17 mouse cellular contexts compared by ENCODE assay signal in genomic region chr5:30917891-30918670, GRCm38 (mm10). TPM values are rescaled to one million over a fixed set of nuclear protein-coding genes. Genes with fewer than 3 reads are reported as not detected.
A peak's percentile ranks its signal among the peaks of the same experiment; 100 is the strongest.
DNase-seq lines count a peak whose midpoint lies in the region; ATAC-seq and TF ChIP-seq lines count a peak whose summit lies in the region.
"Had no signal": no experiment of that assay in that cellular context is flagged by ENCODE, and none has a peak within 500 bp of the region (broad histone marks: within the 10 kb centered on the region; RNA-seq: fewer than 3 reads in every experiment).

No protein-coding gene starts in this region.

- no peak for DNase-seq in heart, adult 2 months
- no peak for DNase-seq in heart, postnatal 36 days
- DNase-seq in liver, embryonic 11.5 days (ENCODE audit: low spot score): no peak
- DNase-seq in liver, postnatal 0 days: no peak
- DNase-seq in embryonic facial prominence, embryonic 10.5 days (ENCODE audit: low spot score): no peak
- no peak for DNase-seq in hindbrain, embryonic 14.5 days (ENCODE audit: low spot score)
- DNase-seq in thymus, adult 2 months: no peak
- DNase-seq: adrenal gland, adult 8-10 months; embryo, embryonic 11 days; kidney, postnatal 4 days; left cerebral cortex, postnatal 4 days; lung, embryonic 14.5 days; retina, postnatal 1 day; thymus, postnatal 14 days had no signal

- no peak for TF ChIP-seq CTCF in heart, adult 2 months (IDR thresholded peaks at IDR 0.05)
- no peak for TF ChIP-seq CTCF in liver, postnatal 0 days (IDR thresholded peaks at IDR 0.05; ENCODE audit: low read depth)
- no peak for TF ChIP-seq CTCF in thymus, adult 2 months (IDR thresholded peaks at IDR 0.05; ENCODE audit: borderline replicate concordance, control insufficient read depth, extremely low read depth, insufficient read depth, low read length, poor library complexity)

- H3K36me3 ChIP-seq in heart, adult 2 months (ENCODE audit: control insufficient read depth, insufficient read depth, low read length): no peaks in the 10 kb centered on the region
- peaks cover 26% of the 10 kb centered on the region for H3K36me3 ChIP-seq in liver, embryonic 11.5 days (ENCODE audit: control insufficient read depth, insufficient read depth, low read length)
- H3K36me3 ChIP-seq in liver, postnatal 0 days (replicated peaks; ENCODE audit: insufficient read depth, low read length): peaks cover 11% of the 10 kb centered on the region
- peaks cover 46% of the 10 kb centered on the region for H3K36me3 ChIP-seq in embryonic facial prominence, embryonic 10.5 days (replicated peaks)
- H3K36me3 ChIP-seq in embryonic facial prominence, embryonic 15.5 days: peaks cover 46% of the 10 kb centered on the region
- no peaks in the 10 kb centered on the region for H3K36me3 ChIP-seq in hindbrain, embryonic 14.5 days (replicated peaks; ENCODE audit: control insufficient read depth, insufficient read depth)
- H3K36me3 ChIP-seq in thymus, adult 2 months (ENCODE audit: control insufficient read depth, insufficient read depth, low read length): no peaks in the 10 kb centered on the region

- no peaks in the 10 kb centered on the region for H3K27me3 ChIP-seq in heart, adult 2 months (ENCODE audit: control insufficient read depth, insufficient read depth, low read length)
- H3K27me3 ChIP-seq in liver, embryonic 11.5 days (replicated peaks; ENCODE audit: control insufficient read depth, insufficient read depth, low read length): no peaks in the 10 kb centered on the region
- no peaks in the 10 kb centered on the region for H3K27me3 ChIP-seq in liver, postnatal 0 days (ENCODE audit: insufficient read depth, low read length)
- H3K27me3 ChIP-seq in embryonic facial prominence, embryonic 10.5 days (replicated peaks; ENCODE audit: low read depth, poor library complexity, severe bottlenecking): 0 out of 2 replicates have a peak, but pooled peaks cover 4% of the 10 kb centered on the region
- no peaks in the 10 kb centered on the region for H3K27me3 ChIP-seq in embryonic facial prominence, embryonic 15.5 days
- H3K27me3 ChIP-seq in hindbrain, embryonic 14.5 days (ENCODE audit: control insufficient read depth, insufficient read depth, low read length): no peaks in the 10 kb centered on the region
- no peaks in the 10 kb centered on the region for H3K27me3 ChIP-seq in thymus, adult 2 months (ENCODE audit: control insufficient read depth, insufficient read depth, low read length)

- intact Hi-C loops in heart, adult 2 months (cut with DNase I): loop anchor here (2.0 to 5.0 kb wide), 2 partner anchors 49 to 106 kb away; partner anchors contain the start of genes Mapre3 and Tmem214
- intact Hi-C loops in heart, postnatal 36 days (cut with DNase I): loop anchor here (2.0 kb wide), 1 partner anchor 41 kb away; no protein-coding TSS in a partner anchor

- WGBS in heart, adult 2 months: 87% methylated on average over 31 of the region's 31 CpGs
- WGBS in liver, embryonic 11.5 days: 91% methylated on average over 31 of the region's 31 CpGs
- WGBS in liver, postnatal 0 days (ENCODE audit: insufficient replicate concordance): 85% methylated on average over 31 of the region's 31 CpGs
- WGBS in embryonic facial prominence, embryonic 10.5 days: 84% methylated on average over 31 of the region's 31 CpGs
- 83% methylated on average over 31 of the region's 31 CpGs for WGBS in embryonic facial prominence, embryonic 15.5 days
- WGBS in hindbrain, embryonic 14.5 days: 85% methylated on average over 31 of the region's 31 CpGs
- 97% methylated on average over 31 of the region's 31 CpGs for WGBS in thymus, adult 2 months

- H3K4me3 ChIP-seq in heart, adult 2 months: no peak overlapping the region
- no peak overlapping the region for H3K4me3 ChIP-seq in liver, embryonic 11.5 days (ENCODE audit: low read depth, low read length)
- no peak overlapping the region for H3K4me3 ChIP-seq in liver, postnatal 0 days (ENCODE audit: low read depth, low read length)
- H3K4me3 ChIP-seq in embryonic facial prominence, embryonic 10.5 days: no peak overlapping the region
- no peak overlapping the region for H3K4me3 ChIP-seq in embryonic facial prominence, embryonic 15.5 days (replicated peaks)
- no peak overlapping the region for H3K4me3 ChIP-seq in hindbrain, embryonic 14.5 days (replicated peaks; ENCODE audit: low read length)
- no peak overlapping the region for H3K4me3 ChIP-seq in thymus, adult 2 months (ENCODE audit: control insufficient read depth, insufficient read depth, low read length)

- H3K4me2 ChIP-seq in liver, embryonic 11.5 days: no peak overlapping the region
- no peak overlapping the region for H3K4me2 ChIP-seq in liver, postnatal 0 days (ENCODE audit: low read depth, low read length)
- H3K4me2 ChIP-seq in embryonic facial prominence, embryonic 15.5 days (replicated peaks): no peak overlapping the region
- no peak overlapping the region for H3K4me2 ChIP-seq in hindbrain, embryonic 14.5 days (replicated peaks)
- H3K4me2 ChIP-seq: lung, embryonic 14.5 days had no signal

- H3K9ac ChIP-seq in heart, adult 2 months (ENCODE audit: low read depth, low read length): no peak overlapping the region
- H3K9ac ChIP-seq in liver, embryonic 11.5 days (ENCODE audit: low read depth, low read length): peak overlapping the region; percentile 34; the same call in 1 of the 2 replicates
- H3K9ac ChIP-seq in liver, postnatal 0 days (replicated peaks): no peak overlapping the region
- H3K9ac ChIP-seq in embryonic facial prominence, embryonic 15.5 days: no peak overlapping the region
- H3K9ac ChIP-seq in hindbrain, embryonic 14.5 days: no peak overlapping the region

- TF ChIP-seq POLR2A in heart, adult 2 months (IDR thresholded peaks at IDR 0.05; ENCODE audit: insufficient read depth, low read depth, low read length): no peak
- TF ChIP-seq POLR2A in thymus, adult 2 months (IDR thresholded peaks at IDR 0.05; ENCODE audit: control insufficient read depth, extremely low read depth, insufficient read depth, low read length, poor library complexity): no peak

- peak overlapping the region; percentile 82 for H3K27ac ChIP-seq in heart, adult 2 months
- no peak overlapping the region; the same call in 1 of the 2 replicates for H3K27ac ChIP-seq in liver, embryonic 11.5 days (ENCODE audit: low read depth, low read length)
- H3K27ac ChIP-seq in liver, postnatal 0 days (ENCODE audit: low read depth): no peak overlapping the region
- peak overlapping the region; percentile 25; the same call in 1 of the 2 replicates for H3K27ac ChIP-seq in embryonic facial prominence, embryonic 10.5 days (replicated peaks)
- H3K27ac ChIP-seq in embryonic facial prominence, embryonic 15.5 days (replicated peaks): peak overlapping the region; percentile 22; the same call in 1 of the 2 replicates
- no peak overlapping the region for H3K27ac ChIP-seq in hindbrain, embryonic 14.5 days
- H3K27ac ChIP-seq in thymus, adult 2 months (ENCODE audit: control insufficient read depth, insufficient read depth, low read length): no peak overlapping the region

- H3K4me1 ChIP-seq in heart, adult 2 months (ENCODE audit: control insufficient read depth, insufficient read depth, low read length): peaks cover 20% of the 10 kb centered on the region
- peaks cover 56% of the 10 kb centered on the region for H3K4me1 ChIP-seq in liver, embryonic 11.5 days (replicated peaks; ENCODE audit: control insufficient read depth, insufficient read depth, low read length)
- peaks cover 60% of the 10 kb centered on the region for H3K4me1 ChIP-seq in liver, postnatal 0 days (ENCODE audit: insufficient read depth)
- peaks cover 86% of the 10 kb centered on the region for H3K4me1 ChIP-seq in embryonic facial prominence, embryonic 10.5 days
- H3K4me1 ChIP-seq in embryonic facial prominence, embryonic 15.5 days: peaks cover 81% of the 10 kb centered on the region
- peaks cover 31% of the 10 kb centered on the region for H3K4me1 ChIP-seq in hindbrain, embryonic 14.5 days (replicated peaks; ENCODE audit: control insufficient read depth, insufficient read depth, low read length)
- peaks cover 42% of the 10 kb centered on the region for H3K4me1 ChIP-seq in thymus, adult 2 months (replicated peaks; ENCODE audit: control insufficient read depth, insufficient read depth, low read length)

- H3K9me3 ChIP-seq in liver, embryonic 11.5 days (ENCODE audit: control insufficient read depth, low read length): no peaks in the 10 kb centered on the region
- H3K9me3 ChIP-seq in liver, postnatal 0 days (ENCODE audit: low read length): no peaks in the 10 kb centered on the region
- no peaks in the 10 kb centered on the region for H3K9me3 ChIP-seq in embryonic facial prominence, embryonic 10.5 days
- no peaks in the 10 kb centered on the region for H3K9me3 ChIP-seq in embryonic facial prominence, embryonic 15.5 days (replicated peaks)
- no peaks in the 10 kb centered on the region for H3K9me3 ChIP-seq in hindbrain, embryonic 14.5 days (ENCODE audit: control insufficient read depth, low read length)

- ATAC-seq in liver, embryonic 11.5 days (replicated peaks; ENCODE audit: low FRiP score): no peak
- no peak for ATAC-seq in liver, postnatal 0 days
- ATAC-seq in embryonic facial prominence, embryonic 15.5 days (ENCODE audit: insufficient number of reproducible peaks, low FRiP score, low TSS enrichment, low read depth): no peak
- no peak for ATAC-seq in hindbrain, embryonic 14.5 days (ENCODE audit: low FRiP score)

- no peaks in the 10 kb centered on the region for H3K79me2 ChIP-seq in heart, adult 2 months (replicated peaks; ENCODE audit: control insufficient read depth, insufficient read depth, low read length)

- no peak for TF ChIP-seq EP300 in heart, adult 2 months (IDR thresholded peaks at IDR 0.05; ENCODE audit: insufficient read depth, low read depth, low read length)
- TF ChIP-seq EP300 in liver, postnatal 0 days (IDR thresholded peaks at IDR 0.05; ENCODE audit: low read depth): no peak

RNA-seq across cellular contexts. Expression of gene Khk, which starts 3.1 kb away (rescaled TPM):
- total RNA-seq in heart, adult 2 months (2021): 10 to 100 TPM; 22.6 to 29.6 TPM
- polyA plus RNA-seq in heart, adult 2 months (2012; rRNA removed): 31.8 and 40.9 TPM in 2 replicates
- 10 to 100 TPM; 19.9 to 26.6 TPM for total RNA-seq in heart, postnatal 36 days (2021)
- polyA plus RNA-seq in liver, embryonic 11.5 days (2014; fragmentation: Nextera tagmentation; extraction: Ambion mirVana): 58.6 and 60.2 TPM in 2 replicates
- 56.9 and 57.7 TPM in 2 replicates for polyA plus RNA-seq in liver, postnatal 0 days (2015; fragmentation: Nextera tagmentation; extraction: Ambion mirVana)
- 8.1 and 9.9 TPM in 2 replicates for polyA plus RNA-seq in embryonic facial prominence, embryonic 10.5 days (2016; fragmentation: Nextera tagmentation; extraction: Ambion mirVana)
- polyA plus RNA-seq in embryonic facial prominence, embryonic 15.5 days (2015; fragmentation: Nextera tagmentation; extraction: Ambion mirVana): 23.8 and 25.6 TPM in 2 replicates
- polyA plus RNA-seq in hindbrain, embryonic 14.5 days (2014; fragmentation: Nextera tagmentation; extraction: Ambion mirVana): 9.0 and 11.2 TPM in 2 replicates
- polyA plus RNA-seq in thymus, adult 2 months (2012; rRNA removed): 28.3 and 32.0 TPM in 2 replicates

RNA-seq across cellular contexts. Expression of gene Emilin1, which starts 4.9 kb away (rescaled TPM):
- 10 to 100 TPM; 21.2 to 21.3 TPM for total RNA-seq in heart, adult 2 months (2021)
- polyA plus RNA-seq in heart, adult 2 months (2012; rRNA removed): 30.6 and 31.3 TPM in 2 replicates
- total RNA-seq in heart, postnatal 36 days (2021): 10 to 100 TPM; 22.0 to 23.7 TPM
- polyA plus RNA-seq in liver, embryonic 11.5 days (2014; fragmentation: Nextera tagmentation; extraction: Ambion mirVana): 89.5 and 95.1 TPM in 2 replicates
- polyA plus RNA-seq in liver, postnatal 0 days (2015; fragmentation: Nextera tagmentation; extraction: Ambion mirVana): 25.3 and 30.9 TPM in 2 replicates
- 158 and 162 TPM in 2 replicates for polyA plus RNA-seq in embryonic facial prominence, embryonic 10.5 days (2016; fragmentation: Nextera tagmentation; extraction: Ambion mirVana)
- 244 and 254 TPM in 2 replicates for polyA plus RNA-seq in embryonic facial prominence, embryonic 15.5 days (2015; fragmentation: Nextera tagmentation; extraction: Ambion mirVana)
- polyA plus RNA-seq in hindbrain, embryonic 14.5 days (2014; fragmentation: Nextera tagmentation; extraction: Ambion mirVana): 14.1 and 17.1 TPM in 2 replicates
- 44.6 and 57.5 TPM in 2 replicates for polyA plus RNA-seq in thymus, adult 2 months (2012; rRNA removed)

RNA-seq across cellular contexts. Expression of gene Ost4, which starts 10.5 kb away (rescaled TPM):
- total RNA-seq in heart, adult 2 months (2021): 100 to 1,000 TPM; 160 to 161 TPM
- polyA plus RNA-seq in heart, adult 2 months (2012; rRNA removed): 191 and 208 TPM in 2 replicates
- total RNA-seq in heart, postnatal 36 days (2021): 100 to 1,000 TPM; 143 to 152 TPM
- polyA plus RNA-seq in liver, embryonic 11.5 days (2014; fragmentation: Nextera tagmentation; extraction: Ambion mirVana): 467 and 501 TPM in 2 replicates
- polyA plus RNA-seq in liver, postnatal 0 days (2015; fragmentation: Nextera tagmentation; extraction: Ambion mirVana): 263 and 277 TPM in 2 replicates
- polyA plus RNA-seq in embryonic facial prominence, embryonic 10.5 days (2016; fragmentation: Nextera tagmentation; extraction: Ambion mirVana): 399 and 407 TPM in 2 replicates
- 482 and 502 TPM in 2 replicates for polyA plus RNA-seq in embryonic facial prominence, embryonic 15.5 days (2015; fragmentation: Nextera tagmentation; extraction: Ambion mirVana)
- 228 and 259 TPM in 2 replicates for polyA plus RNA-seq in hindbrain, embryonic 14.5 days (2014; fragmentation: Nextera tagmentation; extraction: Ambion mirVana)
- polyA plus RNA-seq in thymus, adult 2 months (2012; rRNA removed): 192 and 239 TPM in 2 replicates

RNA-seq across cellular contexts. Expression of gene Cgref1, which starts 27.3 kb away (rescaled TPM):
- under 1 TPM; 0.30 to 0.73 TPM for total RNA-seq in heart, adult 2 months (2021)
- polyA plus RNA-seq in heart, adult 2 months (2012; rRNA removed): 1.2 and 2.0 TPM in 2 replicates
- under 1 TPM; 0.70 to 0.89 TPM for total RNA-seq in heart, postnatal 36 days (2021)
- polyA plus RNA-seq in liver, embryonic 11.5 days (2014; fragmentation: Nextera tagmentation; extraction: Ambion mirVana): 5.4 and 8.2 TPM in 2 replicates
- polyA plus RNA-seq in liver, postnatal 0 days (2015; fragmentation: Nextera tagmentation; extraction: Ambion mirVana): 18.7 and 22.8 TPM in 2 replicates
- 2.2 and 3.2 TPM in 2 replicates for polyA plus RNA-seq in embryonic facial prominence, embryonic 10.5 days (2016; fragmentation: Nextera tagmentation; extraction: Ambion mirVana)
- polyA plus RNA-seq in embryonic facial prominence, embryonic 15.5 days (2015; fragmentation: Nextera tagmentation; extraction: Ambion mirVana): 32.1 and 34.0 TPM in 2 replicates
- 62.4 and 71.4 TPM in 2 replicates for polyA plus RNA-seq in hindbrain, embryonic 14.5 days (2014; fragmentation: Nextera tagmentation; extraction: Ambion mirVana)
- 0.31 and 0.70 TPM in 2 replicates for polyA plus RNA-seq in thymus, adult 2 months (2012; rRNA removed)
- total RNA-seq: hematopoietic stem cell, adult 5-6 weeks; MEL had no signal

RNA-seq across cellular contexts. Expression of gene Agbl5, which starts 29.6 kb away (rescaled TPM):
- total RNA-seq in heart, adult 2 months (2021): 1 to 10 TPM; 4.3 to 4.8 TPM
- 7.8 and 8.7 TPM in 2 replicates for polyA plus RNA-seq in heart, adult 2 months (2012; rRNA removed)
- 1 to 10 TPM; 4.1 to 7.1 TPM for total RNA-seq in heart, postnatal 36 days (2021)
- 12.4 and 14.4 TPM in 2 replicates for polyA plus RNA-seq in liver, embryonic 11.5 days (2014; fragmentation: Nextera tagmentation; extraction: Ambion mirVana)
- 3.1 and 3.2 TPM in 2 replicates for polyA plus RNA-seq in liver, postnatal 0 days (2015; fragmentation: Nextera tagmentation; extraction: Ambion mirVana)
- polyA plus RNA-seq in embryonic facial prominence, embryonic 10.5 days (2016; fragmentation: Nextera tagmentation; extraction: Ambion mirVana): 21.8 and 26.9 TPM in 2 replicates
- 22.1 and 28.7 TPM in 2 replicates for polyA plus RNA-seq in embryonic facial prominence, embryonic 15.5 days (2015; fragmentation: Nextera tagmentation; extraction: Ambion mirVana)
- 25.5 and 28.6 TPM in 2 replicates for polyA plus RNA-seq in hindbrain, embryonic 14.5 days (2014; fragmentation: Nextera tagmentation; extraction: Ambion mirVana)
- 40.7 and 53.0 TPM in 2 replicates for polyA plus RNA-seq in thymus, adult 2 months (2012; rRNA removed)

Comparison
In these comparisons a context has a peak if more than half of its experiments do, and no peak if none do; other contexts are left out.
1. H3K27ac ChIP-seq: peak in heart, adult 2 months (single experiment), embryonic facial prominence, embryonic 10.5 days (single experiment) and embryonic facial prominence, embryonic 15.5 days (single experiment); none in liver, embryonic 11.5 days (single experiment), liver, postnatal 0 days (single experiment), hindbrain, embryonic 14.5 days (single experiment) and thymus, adult 2 months (single experiment).